Mouse (Mus musculus) bone marrow, adult 2 months (tissue): ENCODE results near the gene Olfr507. TPM values are rescaled to one million over a fixed set of nuclear protein-coding genes. Genes with fewer than 3 reads are reported as not detected.

ENCODE experiments used
- H3K27ac ChIP-seq: fragments of 200-500 bp; 2 replicates; pipeline ENCODE4 v1.5.1; 2012; ENCODE audit warnings: low read depth, mild to moderate bottlenecking, control low read depth, inconsistent platforms, low read length; ENCODE audit not compliant: control insufficient read depth, poor library complexity, insufficient read depth
- H3K4me1 ChIP-seq: fragments of 200-500 bp; 2 replicates; pipeline ENCODE4 v1.6.1; 2011; ENCODE audit warnings: low read length; ENCODE audit not compliant: control insufficient read depth, insufficient read depth
- H3K4me3 ChIP-seq: fragments of 200-500 bp; replicated peaks from 2 replicates; pipeline ENCODE3; 2011; ENCODE audit warnings: mild to moderate bottlenecking, low read depth, low read length, control low read depth; ENCODE audit not compliant: control insufficient read depth
- CTCF ChIP-seq: fragments of 200-500 bp; IDR thresholded peaks from 2 replicates; pipeline ENCODE4 v1.5.1; 2011; ENCODE audit warnings: low read length, control low read depth; ENCODE audit not compliant: control insufficient read depth, insufficient read depth
- POLR2A ChIP-seq: fragments of 200-500 bp; IDR thresholded peaks from 2 replicates; pipeline ENCODE4 v1.6.1; 2011; ENCODE audit warnings: low read depth, mild to moderate bottlenecking, control low read depth, low read length, borderline replicate concordance; ENCODE audit not compliant: control insufficient read depth
- WGBS: fragments of 180-500 bp; shearing (Covaris S2); methylation state at CpG from one replicate; pipeline ENCODE4 v1.1.7; 2018; 5-methylcytosine and 5-hydroxymethylcytosine counted together
- polyA plus RNA-seq: library from polyadenylated mRNA; stranded (reverse); fragments of >200 nt; gene quantifications from 2 replicates; pipeline ENCODE4 v1.2.4, GENCODE M21; 2011; ENCODE audit warnings: low replicate concordance; ENCODE audit not compliant: missing spikeins, insufficient read depth, insufficient read length

The Olfr507 gene
- polyA plus RNA-seq, 1 experiment: not detected

GRCm38 (mm10) chr7:108666118-108666517 lies 44.5 kb downstream of the Olfr507 start, which contains the start of gene Olfr510:
Olfr510 (plus strand) TSS chr7:108666418.
- WGBS: 85% methylated on average over 1 of the region's 1 CpGs
- no peak within 1 kb of the TSS for H3K27ac ChIP-seq
- TF ChIP-seq POLR2A: no peak
- TF ChIP-seq CTCF: no peak
- no peak within 1 kb of the TSS for H3K4me3 ChIP-seq
- H3K4me1 ChIP-seq: no peaks in the 10 kb centered on the region

- no peak overlapping the region for H3K27ac ChIP-seq
- TF ChIP-seq POLR2A (no peak), CTCF (no peak)
- no peak overlapping the region for H3K4me3 ChIP-seq
- H3K4me1 ChIP-seq: no peaks in the 10 kb centered on the region
- 65% methylated on average over 1 of the region's 1 CpGs for WGBS
Observed at GRCm38 (mm10) chr7:108671058-108671457, 49.4 kb downstream of the Olfr507 start.

Other genes with a start within 250 kb of the Olfr507 start
- gene Olfr495, start 228.6 kb upstream of the Olfr507 start, polyA plus RNA-seq: not detected in 2 replicates
- gene Olfr497, start 201.4 kb upstream of the Olfr507 start, polyA plus RNA-seq: not detected in 2 replicates
- not detected in 2 replicates for gene Olfr498, start 156.5 kb upstream of the Olfr507 start, polyA plus RNA-seq
- not detected in 2 replicates for gene Olfr502, start 96.7 kb upstream of the Olfr507 start, polyA plus RNA-seq
- gene Olfr503, start 77.3 kb upstream of the Olfr507 start, polyA plus RNA-seq: not detected in 2 replicates
- gene Olfr504, start 56.0 kb upstream of the Olfr507 start, polyA plus RNA-seq: not detected in 2 replicates
- not detected in 2 replicates for gene Olfr506, start 11.0 kb upstream of the Olfr507 start, polyA plus RNA-seq
- not detected in 2 replicates for gene Olfr508, start 8.2 kb downstream of the Olfr507 start, polyA plus RNA-seq
- gene Olfr509, start 30.1 kb downstream of the Olfr507 start, polyA plus RNA-seq: not detected in 2 replicates
- gene Olfr510, start 44.6 kb downstream of the Olfr507 start, polyA plus RNA-seq: not detected in 2 replicates
- gene Olfr512, start 91.5 kb downstream of the Olfr507 start, polyA plus RNA-seq: not detected in 2 replicates
- gene Olfr513, start 129.2 kb downstream of the Olfr507 start, polyA plus RNA-seq: not detected in 2 replicates
- not detected in 2 replicates for gene Olfr514, start 204.2 kb downstream of the Olfr507 start, polyA plus RNA-seq
- not detected in 2 replicates for gene Olfr516, start 228.7 kb downstream of the Olfr507 start, polyA plus RNA-seq